Mouse (Mus musculus): ENCODE data around the gene Sgo1.
"Not testable (repeated sequence)": the region's sequence is repeated elsewhere in the genome, so short reads cannot be mapped to it uniquely, and the experiment has no call there.

Sgo1 gene

GRCm38 (mm10) chr17:53688877-53689802 lies at the start of gene Sgo1:
Gene Sgo1 (minus strand): TSS chr17:53689333.
- DNase-seq = peak; percentile 94 to 97

DNA sequence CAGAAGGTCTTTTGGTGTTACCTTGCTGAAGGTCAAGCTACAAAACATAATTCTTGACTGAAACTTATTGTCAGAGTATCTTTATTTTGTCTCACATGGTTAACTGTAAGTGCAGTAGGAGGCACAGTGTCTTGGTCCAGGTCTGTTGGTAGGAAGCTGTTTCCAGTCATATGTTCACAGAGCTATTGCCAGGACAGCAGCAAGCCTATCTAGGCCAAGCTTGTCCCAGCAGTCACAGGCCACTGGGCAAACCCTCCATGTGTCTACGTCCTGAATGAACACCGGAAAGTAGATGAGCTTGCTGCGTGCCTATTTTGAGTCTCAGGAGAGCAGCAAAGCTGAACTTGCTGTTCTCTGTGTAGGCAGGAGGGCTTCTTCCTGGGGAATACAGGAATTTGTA lies 29.8 kb upstream of the Sgo1 start:
- DNase-seq = peak; percentile 7 to 10

GRCm38 (mm10) chr17:53718474-53718873 lies 29.3 kb upstream of the Sgo1 start:
- peak in 1 of 2 experiments; percentile 10 for DNase-seq

- peak in 1 of 2 experiments; percentile 5 for DNase-seq
Observed at GRCm38 (mm10) chr17:53715161-53715560, 26.0 kb upstream of the Sgo1 start.

- DNase-seq = no peak
Observed at GRCm38 (mm10) chr17:53714453-53714852, 25.3 kb upstream of the Sgo1 start.

DNA sequence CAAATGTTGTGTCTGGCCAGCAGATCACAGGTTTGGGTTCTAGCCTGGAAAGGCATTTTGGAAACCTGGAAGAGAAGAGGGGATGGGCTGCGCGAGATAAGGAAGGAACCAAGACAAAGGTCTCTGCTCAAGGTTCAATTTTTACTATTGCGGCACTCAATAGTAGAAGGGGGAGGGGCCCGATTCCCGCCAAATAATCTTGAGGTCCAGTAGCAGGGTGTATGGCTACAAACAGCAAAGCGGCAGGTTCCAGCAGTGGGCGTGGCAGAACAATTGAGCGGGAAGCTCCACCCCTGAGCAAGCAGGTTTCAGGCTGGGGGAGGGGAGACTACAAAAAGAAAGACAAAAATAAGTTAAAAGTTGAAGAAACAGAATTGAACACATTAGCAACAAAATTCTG lies 8.4 kb upstream of the Sgo1 start:
- DNase-seq = not testable (repeated sequence)

GRCm38 (mm10) chr17:53694039-53694438 lies 4.9 kb upstream of the Sgo1 start:
- DNase-seq = peak; percentile 43 to 46

GRCm38 (mm10) chr17:53689946-53690345 lies 813 bp upstream of the Sgo1 start:
- DNase-seq = peak in 1 of 2 experiments; percentile 9

GRCm38 (mm10) chr17:53688321-53688720 lies 812 bp downstream of the Sgo1 start:
- no peak for DNase-seq

- peak; percentile 62 to 70 for DNase-seq
Observed at GRCm38 (mm10) chr17:53678716-53679115, 10.4 kb downstream of the Sgo1 start.

DNA sequence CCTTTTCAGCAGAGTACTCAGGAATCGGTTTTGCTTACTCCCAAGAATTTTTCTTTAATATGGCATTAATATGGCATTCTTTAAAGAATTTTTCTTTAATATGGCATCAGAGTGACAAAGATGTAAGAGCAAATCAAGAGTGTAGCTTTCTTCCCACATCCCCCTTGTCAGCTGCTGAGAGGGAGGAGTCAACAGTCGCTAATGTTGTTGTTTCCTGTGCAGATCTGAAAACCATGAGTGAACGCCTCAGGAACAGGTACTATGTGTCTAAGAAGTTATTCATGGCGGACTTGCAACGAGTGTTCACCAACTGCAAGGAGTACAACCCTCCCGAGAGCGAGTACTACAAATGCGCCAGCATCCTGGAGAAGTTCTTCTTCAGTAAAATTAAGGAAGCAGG lies 18.7 kb downstream of the Sgo1 start:
- DNase-seq = no peak

DNA sequence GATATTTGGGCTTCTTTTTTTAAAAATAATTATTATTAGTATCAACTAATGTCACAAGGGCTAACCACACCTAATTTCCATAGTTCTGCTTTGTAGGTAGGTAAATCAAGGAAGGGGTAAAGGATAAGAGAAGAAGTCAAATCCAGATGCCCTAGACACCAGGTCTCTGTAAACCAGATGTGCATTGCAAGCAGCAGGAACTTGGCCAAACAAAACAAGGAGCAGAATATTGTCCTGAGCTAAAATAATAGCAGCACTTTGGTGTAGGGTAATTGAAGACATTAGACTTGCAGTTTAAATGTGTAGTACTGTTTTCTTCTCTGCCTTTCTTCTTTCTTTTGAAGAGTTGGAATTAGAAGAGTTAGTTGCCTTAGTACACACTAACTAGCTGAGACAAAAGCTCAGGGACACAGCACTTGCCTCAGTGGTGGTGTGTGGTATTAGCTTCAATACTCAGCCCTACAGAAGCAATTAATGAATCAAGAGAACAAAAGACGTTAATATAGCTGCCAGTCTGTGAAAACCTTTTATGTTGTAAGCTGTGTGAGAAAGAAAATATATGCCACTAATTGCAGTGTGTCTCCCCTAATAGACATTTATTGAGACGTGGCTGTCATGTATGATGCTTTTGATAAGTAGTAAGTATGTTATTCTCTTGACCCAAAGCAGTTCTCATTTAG lies 24.3 kb downstream of the Sgo1 start:
- no peak for DNase-seq

GRCm38 (mm10) chr17:53664267-53664666 lies 24.9 kb downstream of the Sgo1 start:
- DNase-seq = no peak

GRCm38 (mm10) chr17:53661056-53661840 lies 27.9 kb downstream of the Sgo1 start:
- DNase-seq = no peak

DNA sequence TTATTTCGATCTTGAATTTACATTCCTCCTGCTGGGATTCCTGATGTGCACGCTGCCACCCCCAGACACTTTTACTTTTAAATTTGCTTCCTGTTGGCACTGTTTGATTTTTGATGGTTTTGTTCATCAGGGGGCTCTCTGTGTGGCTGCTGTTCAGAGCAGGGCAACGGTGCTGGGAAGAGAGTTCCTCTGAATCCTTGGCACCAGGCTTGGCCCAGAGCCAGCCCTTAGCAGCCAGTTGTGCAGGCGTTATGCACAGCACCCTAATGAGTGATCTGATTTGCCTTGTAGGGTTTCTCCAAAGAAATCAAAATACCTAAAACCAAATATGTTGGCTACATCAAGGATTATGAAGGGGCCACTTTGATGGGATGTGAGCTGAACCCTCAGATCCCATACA lies 29.4 kb downstream of the Sgo1 start:
- peak; percentile 22 to 26 for DNase-seq

DNA sequence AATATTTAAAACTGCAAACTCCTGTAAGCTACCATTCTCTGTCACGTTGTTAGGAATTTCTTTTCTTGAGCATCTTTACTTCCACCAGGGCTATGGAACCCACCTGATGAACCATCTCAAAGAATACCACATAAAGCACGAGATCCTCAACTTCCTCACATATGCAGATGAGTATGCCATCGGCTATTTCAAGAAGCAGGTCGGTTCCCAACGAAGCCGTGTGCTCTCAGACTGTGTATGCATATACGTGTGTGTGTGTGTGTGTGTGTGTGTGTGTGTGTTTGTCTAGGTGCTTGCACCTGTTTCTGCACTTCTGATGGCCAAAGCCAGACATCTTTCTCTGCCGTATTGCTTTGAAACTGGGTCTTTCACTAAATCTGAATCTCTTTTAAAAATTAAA lies 29.9 kb downstream of the Sgo1 start:
- DNase-seq = no peak

GRCm38 (mm10) chr17:53658668-53659067 lies 30.5 kb downstream of the Sgo1 start:
- DNase-seq = no peak

DNA sequence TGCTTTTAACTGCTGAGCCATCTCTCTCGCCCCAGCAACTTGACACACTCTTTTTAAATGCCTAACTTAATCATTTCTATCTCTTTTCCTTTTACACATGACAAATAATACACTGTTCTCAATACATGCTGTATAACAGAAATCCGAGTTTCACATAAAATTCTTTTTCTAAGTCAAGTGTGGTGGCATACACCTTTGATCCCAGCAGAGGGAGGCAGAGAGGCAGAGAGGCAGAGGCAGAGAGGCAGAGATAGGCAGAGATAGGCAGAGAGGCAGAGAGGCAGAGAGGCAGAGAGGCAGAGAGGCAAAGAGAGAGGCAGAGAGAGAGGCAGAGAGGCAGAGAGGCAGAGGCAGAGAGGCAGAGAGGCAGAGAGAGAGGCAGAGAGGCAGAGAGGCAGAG lies 31.7 kb downstream of the Sgo1 start:
- DNase-seq = peak; percentile 24 to 36

GRCm38 (mm10) chr17:53656369-53656860 lies 32.7 kb downstream of the Sgo1 start:
- DNase-seq = no peak

- DNase-seq = no peak
Observed at GRCm38 (mm10) chr17:53655959-53656358, 33.2 kb downstream of the Sgo1 start.

DNA sequence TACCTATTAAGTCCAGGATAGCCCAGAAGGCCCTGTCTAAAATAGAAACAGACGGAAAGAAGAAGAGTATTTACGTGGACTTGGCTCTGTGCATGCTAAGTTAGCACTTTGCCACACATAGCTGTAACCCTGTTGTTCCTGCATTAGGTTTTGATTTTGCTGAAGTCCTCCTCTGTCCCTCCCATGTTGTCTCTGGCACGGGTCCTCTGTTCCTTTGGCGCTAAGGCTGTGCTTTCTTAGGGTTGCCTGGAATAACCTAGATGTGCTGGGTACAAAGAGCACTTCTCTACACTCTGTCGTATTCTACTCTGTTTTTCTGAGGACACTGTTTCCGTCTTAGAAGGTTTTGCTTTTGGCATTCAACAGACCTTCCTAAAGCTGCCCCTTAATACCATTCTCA lies 34.1 kb downstream of the Sgo1 start:
- DNase-seq = no peak

DNA sequence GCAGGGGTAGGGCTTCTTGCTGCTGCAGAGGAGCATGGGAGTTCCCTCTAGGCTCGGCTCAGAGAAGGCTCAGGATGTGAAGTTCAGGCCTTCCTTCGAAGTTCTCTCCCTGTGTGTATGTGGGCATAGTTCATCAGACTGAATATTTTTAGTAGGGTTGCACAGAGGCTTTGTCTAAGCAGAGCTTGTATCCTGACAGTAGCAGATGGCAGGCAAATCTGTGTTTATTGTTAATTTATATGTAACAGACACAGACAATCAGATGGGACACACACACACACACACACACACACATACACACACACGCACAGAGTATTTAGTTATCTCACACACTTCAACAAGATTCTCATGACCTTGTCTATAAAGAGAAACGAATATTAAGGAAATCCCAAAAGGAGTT lies 34.5 kb downstream of the Sgo1 start:
- DNase-seq = no peak

GRCm38 (mm10) chr17:53650251-53650661 lies 38.9 kb downstream of the Sgo1 start:
- no peak for DNase-seq
